Mouse (Mus musculus): ENCODE measurements around the gene Cnnm3. TPM values are rescaled to one million over a fixed set of nuclear protein-coding genes. Genes with fewer than 3 reads are reported as not detected.
A peak's percentile ranks its signal among the peaks of the same experiment; 100 is the strongest.

Cnnm3 gene
- polyA plus RNA-seq, 1 experiment from 2014 or later, result 3.7 TPM

- Histone ChIP-seq H3K36me3 (peaks cover 17% of the 10 kb centered on the region), H3K9ac (peak overlapping the region; percentile 88), H3K27me3 (replicated peaks) (no peaks in the 10 kb centered on the region), H3K9me3 (no peaks in the 10 kb centered on the region), H3K27ac (peak overlapping the region; percentile 96), H3K4me1 (peaks cover 29% of the 10 kb centered on the region), H3K4me2 (replicated peaks) (peak overlapping the region; percentile 94), H3K4me3 (peak overlapping the region; percentile 97)
- peak; percentile 76 for ATAC-seq (ENCODE audit: low FRiP score, low read depth)
- under 1% methylated on average over 102 of the region's 126 CpGs for WGBS
Observed at GRCm38 (mm10) chr1:36512089-36512965, 660 bp downstream of the Cnnm3 start.

- WGBS, result 2% methylated on average over 16 of the region's 16 CpGs
- peak overlapping the region; percentile 96 for H3K27ac ChIP-seq
- H3K9ac ChIP-seq, result peak overlapping the region; percentile 88
- peaks cover 29% of the 10 kb centered on the region for H3K4me1 ChIP-seq
- H3K27me3 ChIP-seq (replicated peaks), result no peaks in the 10 kb centered on the region
- H3K4me2 ChIP-seq (replicated peaks), result peak overlapping the region; percentile 94
- no peaks in the 10 kb centered on the region for H3K9me3 ChIP-seq
- no peak for ATAC-seq (ENCODE audit: low FRiP score, low read depth)
- peaks cover 16% of the 10 kb centered on the region for H3K36me3 ChIP-seq
- peak overlapping the region; percentile 97 for H3K4me3 ChIP-seq
Observed at GRCm38 (mm10) chr1:36512966-36513280, 1.3 kb downstream of the Cnnm3 start.

- Histone ChIP-seq H3K9ac (peak overlapping the region; percentile 88), H3K4me3 (peak overlapping the region; percentile 97), H3K9me3 (no peaks in the 10 kb centered on the region), H3K27me3 (replicated peaks) (no peaks in the 10 kb centered on the region), H3K4me2 (replicated peaks) (peak overlapping the region; percentile 94), H3K4me1 (peaks cover 29% of the 10 kb centered on the region), H3K36me3 (peaks cover 19% of the 10 kb centered on the region), H3K27ac (no peak overlapping the region)
- ATAC-seq (ENCODE audit: low FRiP score, low read depth), result no peak
- 9% methylated on average over 1 of the region's 1 CpGs for WGBS
Observed at GRCm38 (mm10) chr1:36513310-36513709, 1.6 kb downstream of the Cnnm3 start.

- H3K9ac ChIP-seq, result no peak overlapping the region
- 34% methylated on average over 2 of the region's 2 CpGs for WGBS
- ATAC-seq (ENCODE audit: low FRiP score, low read depth), result no peak
Observed at GRCm38 (mm10) chr1:36513718-36514117, 2.1 kb downstream of the Cnnm3 start.

GRCm38 (mm10) chr1:36518259-36518658, 6.6 kb downstream of the Cnnm3 start:
- Histone ChIP-seq H3K27me3 (replicated peaks) (no peaks in the 10 kb centered on the region), H3K36me3 (peaks cover 63% of the 10 kb centered on the region), H3K4me3 (no peak overlapping the region), H3K27ac (no peak overlapping the region), H3K4me1 (peaks cover 25% of the 10 kb centered on the region), H3K9me3 (no peaks in the 10 kb centered on the region), H3K9ac (no peak overlapping the region), H3K4me2 (replicated peaks) (no peak overlapping the region)
- no peak for ATAC-seq (ENCODE audit: low FRiP score, low read depth)
- WGBS, result 84% methylated on average over 3 of the region's 3 CpGs

More at GRCm38 (mm10) chr1:36513718-36514117, 2.1 kb downstream of the Cnnm3 start:
- peaks cover 29% of the 10 kb centered on the region for H3K4me1 ChIP-seq
- H3K4me2 ChIP-seq (replicated peaks), result peak overlapping the region; percentile 94
- peaks cover 20% of the 10 kb centered on the region for H3K36me3 ChIP-seq
- no peaks in the 10 kb centered on the region for H3K9me3 ChIP-seq
- H3K27ac ChIP-seq, result no peak overlapping the region
- no peak overlapping the region for H3K4me3 ChIP-seq
- no peaks in the 10 kb centered on the region for H3K27me3 ChIP-seq (replicated peaks)

- Histone ChIP-seq H3K4me2 (replicated peaks) (no peak overlapping the region), H3K4me1 (peaks cover 19% of the 10 kb centered on the region), H3K9ac (no peak overlapping the region), H3K4me3 (no peak overlapping the region), H3K27me3 (replicated peaks) (no peaks in the 10 kb centered on the region), H3K27ac (no peak overlapping the region), H3K36me3 (peaks cover 74% of the 10 kb centered on the region), H3K9me3 (no peaks in the 10 kb centered on the region)
- ATAC-seq (ENCODE audit: low FRiP score, low read depth), result no peak
- WGBS, result 79% methylated on average over 11 of the region's 11 CpGs
Observed at GRCm38 (mm10) chr1:36519626-36520025, 8.0 kb downstream of the Cnnm3 start.

- ATAC-seq (ENCODE audit: low FRiP score, low read depth), result no peak
Observed at GRCm38 (mm10) chr1:36522210-36522609, 10.5 kb downstream of the Cnnm3 start.

GRCm38 (mm10) chr1:36523332-36524013, 11.8 kb downstream of the Cnnm3 start:
- peak; percentile 42 for ATAC-seq (ENCODE audit: low FRiP score, low read depth)
- Histone ChIP-seq H3K36me3 (peaks cover 77% of the 10 kb centered on the region), H3K27ac (0 out of 2 replicates have a peak overlapping the region, but pooled peaks have one; percentile 38), H3K9ac (no peak overlapping the region), H3K4me1 (peaks cover 7% of the 10 kb centered on the region; the same call in 1 of the 2 replicates), H3K9me3 (no peaks in the 10 kb centered on the region), H3K27me3 (replicated peaks) (no peaks in the 10 kb centered on the region), H3K4me2 (replicated peaks) (no peak overlapping the region), H3K4me3 (no peak overlapping the region)
- WGBS, result 67% methylated on average over 9 of the region's 9 CpGs

More at GRCm38 (mm10) chr1:36522210-36522609, 10.5 kb downstream of the Cnnm3 start:
- H3K4me2 ChIP-seq (replicated peaks), result no peak overlapping the region
- no peaks in the 10 kb centered on the region for H3K27me3 ChIP-seq (replicated peaks)
- peaks cover 83% of the 10 kb centered on the region for H3K36me3 ChIP-seq
- peaks cover 7% of the 10 kb centered on the region; the same call in 1 of the 2 replicates for H3K4me1 ChIP-seq
- WGBS, result 94% methylated on average over 7 of the region's 7 CpGs
- no peak overlapping the region for H3K27ac ChIP-seq
- H3K9me3 ChIP-seq, result no peaks in the 10 kb centered on the region
- no peak overlapping the region for H3K9ac ChIP-seq
- H3K4me3 ChIP-seq, result no peak overlapping the region

GRCm38 (mm10) chr1:36524058-36524457, 12.4 kb downstream of the Cnnm3 start:
- Histone ChIP-seq H3K4me2 (replicated peaks) (no peak overlapping the region), H3K9ac (no peak overlapping the region), H3K9me3 (no peaks in the 10 kb centered on the region), H3K36me3 (peaks cover 72% of the 10 kb centered on the region), H3K27me3 (replicated peaks) (no peaks in the 10 kb centered on the region), H3K4me3 (no peak overlapping the region), H3K4me1 (peaks cover 7% of the 10 kb centered on the region; the same call in 1 of the 2 replicates), H3K27ac (0 out of 2 replicates have a peak overlapping the region, but pooled peaks have one; percentile 38)
- 86% methylated on average over 5 of the region's 5 CpGs for WGBS
- ATAC-seq (ENCODE audit: low FRiP score, low read depth), result no peak

- WGBS, result 91% methylated on average over 12 of the region's 12 CpGs
- Histone ChIP-seq H3K27me3 (replicated peaks) (no peaks in the 10 kb centered on the region), H3K4me1 (peaks cover 7% of the 10 kb centered on the region; the same call in 1 of the 2 replicates), H3K36me3 (peaks cover 57% of the 10 kb centered on the region), H3K4me2 (replicated peaks) (no peak overlapping the region), H3K27ac (no peak overlapping the region), H3K9ac (no peak overlapping the region), H3K4me3 (no peak overlapping the region), H3K9me3 (no peaks in the 10 kb centered on the region)
- no peak for ATAC-seq (ENCODE audit: low FRiP score, low read depth)
Observed at GRCm38 (mm10) chr1:36525774-36526173, 14.1 kb downstream of the Cnnm3 start.

- H3K27me3 ChIP-seq (replicated peaks), result no peaks in the 10 kb centered on the region
- H3K36me3 ChIP-seq, result peaks cover 52% of the 10 kb centered on the region
- 92% methylated on average over 10 of the region's 10 CpGs for WGBS
- H3K4me2 ChIP-seq (replicated peaks), result no peak overlapping the region
- ATAC-seq (ENCODE audit: low FRiP score, low read depth), result no peak
- H3K9me3 ChIP-seq, result no peaks in the 10 kb centered on the region
- no peak overlapping the region for H3K9ac ChIP-seq
- H3K27ac ChIP-seq, result no peak overlapping the region
- no peak overlapping the region for H3K4me3 ChIP-seq
- H3K4me1 ChIP-seq, result peaks cover 7% of the 10 kb centered on the region; the same call in 1 of the 2 replicates
Observed at GRCm38 (mm10) chr1:36526903-36527302, 15.2 kb downstream of the Cnnm3 start.

- peaks cover 42% of the 10 kb centered on the region for H3K36me3 ChIP-seq
Observed at GRCm38 (mm10) chr1:36528351-36528750, 16.7 kb downstream of the Cnnm3 start.

More at GRCm38 (mm10) chr1:36528351-36528750, 16.7 kb downstream of the Cnnm3 start:
- peak; percentile 55 for ATAC-seq (ENCODE audit: low FRiP score, low read depth)
- no peak overlapping the region for H3K4me2 ChIP-seq (replicated peaks)
- H3K9ac ChIP-seq, result no peak overlapping the region
- H3K27ac ChIP-seq, result no peak overlapping the region
- WGBS, result 18% methylated on average over 1 of the region's 1 CpGs
- no peaks in the 10 kb centered on the region for H3K9me3 ChIP-seq
- no peak overlapping the region for H3K4me3 ChIP-seq
- no peaks in the 10 kb centered on the region for H3K27me3 ChIP-seq (replicated peaks)
- H3K4me1 ChIP-seq, result 0 out of 2 replicates have a peak, but pooled peaks cover 7% of the 10 kb centered on the region

All from neural tube, embryonic 12.5 days (tissue).